Mouse (Mus musculus): Measurements from ENCODE around the gene Srrd.

The Srrd gene

DNA sequence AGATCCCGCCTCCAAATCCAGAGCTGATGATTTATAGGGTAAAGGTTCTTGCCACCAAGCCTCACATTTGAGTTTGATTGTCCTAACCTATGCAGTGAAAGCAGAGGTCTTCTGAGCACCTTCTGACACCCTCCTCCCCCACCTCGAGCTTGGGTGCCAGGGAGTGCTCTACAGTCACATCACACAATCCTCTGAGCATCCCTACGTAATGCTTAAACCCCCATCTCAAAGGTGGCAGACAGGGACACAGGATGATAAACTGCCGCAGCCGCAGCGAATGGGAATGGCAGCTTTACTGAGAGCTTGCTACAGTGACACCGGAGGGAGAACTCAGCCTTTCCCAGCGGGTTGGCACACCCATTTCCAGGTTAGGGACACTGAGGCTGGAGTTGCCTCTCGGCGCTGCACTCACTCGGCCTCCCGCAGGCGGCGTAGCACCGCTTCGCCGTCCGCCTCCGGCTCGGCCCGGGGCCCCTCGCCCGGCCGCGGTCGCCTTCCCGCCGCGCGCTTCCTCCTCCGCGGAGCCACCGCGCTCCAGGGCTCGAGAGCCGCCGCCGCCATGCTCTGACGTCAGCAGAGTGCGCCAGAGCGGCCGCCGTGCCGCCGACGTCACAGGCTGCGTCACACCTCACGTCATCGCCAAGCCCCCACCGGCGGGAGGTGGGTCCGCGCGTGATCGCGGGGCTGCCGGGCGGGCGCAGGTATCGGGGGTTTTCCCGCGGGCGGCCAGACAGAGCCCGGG lies at the start of gene Srrd, which contains the start of gene Hps4:
Gene Srrd (minus strand): TSS at position 578 of the 742 bp plus-strand sequence.
Gene Hps4 (plus strand): TSS at position 621 of the 742 bp plus-strand sequence.
- DNase-seq: peak; percentile 67 to 72

- no peak for DNase-seq
Measured at GRCm38 (mm10) chr5:112391676-112392323, 49.0 kb upstream of the Srrd start.

DNA sequence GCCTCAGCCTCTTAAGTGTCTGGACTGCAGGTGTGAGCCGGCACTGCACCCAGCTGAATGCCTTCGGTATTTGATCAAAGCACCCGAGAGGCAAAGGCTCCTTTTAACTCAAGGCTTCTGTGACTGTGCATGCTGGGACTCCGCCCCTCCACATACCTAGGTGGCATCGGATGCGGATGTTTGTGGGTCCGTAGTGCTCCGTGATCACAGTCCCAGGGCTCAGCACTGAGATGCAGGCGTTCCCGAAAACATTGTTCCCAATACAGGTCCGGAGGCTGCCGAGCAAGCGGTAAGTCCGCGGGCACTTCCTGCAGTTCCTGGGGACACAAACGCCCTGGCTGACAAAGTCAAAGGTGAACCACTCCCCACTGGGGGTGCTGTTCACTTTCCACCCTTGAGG lies 48.2 kb upstream of the Srrd start:
- no peak for DNase-seq

GRCm38 (mm10) chr5:112389352-112389751 lies 46.5 kb upstream of the Srrd start:
- DNase-seq: no peak

DNA sequence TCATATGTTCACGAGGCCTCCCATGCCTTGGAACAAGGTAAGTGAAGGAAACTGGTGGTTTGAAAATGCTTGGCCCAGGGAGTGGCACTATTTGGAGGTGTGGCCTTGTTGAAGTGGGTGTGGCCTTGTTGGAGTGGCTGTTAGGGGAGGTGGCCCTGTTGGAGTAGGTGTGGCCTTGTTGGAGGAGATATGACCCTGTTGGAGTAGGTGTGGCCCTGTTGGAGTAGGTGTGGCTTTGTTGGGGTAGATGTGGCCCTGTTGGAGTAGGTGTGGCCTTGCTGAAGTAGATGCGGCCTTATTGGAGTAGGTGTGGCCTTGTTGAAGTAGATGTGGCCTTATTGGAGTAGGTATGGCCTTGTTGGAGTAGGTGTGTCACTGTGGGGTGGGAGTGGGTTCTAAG lies 43.1 kb upstream of the Srrd start:
- no peak for DNase-seq

GRCm38 (mm10) chr5:112384805-112385472 lies 42.1 kb upstream of the Srrd start:
- no peak for DNase-seq

DNA sequence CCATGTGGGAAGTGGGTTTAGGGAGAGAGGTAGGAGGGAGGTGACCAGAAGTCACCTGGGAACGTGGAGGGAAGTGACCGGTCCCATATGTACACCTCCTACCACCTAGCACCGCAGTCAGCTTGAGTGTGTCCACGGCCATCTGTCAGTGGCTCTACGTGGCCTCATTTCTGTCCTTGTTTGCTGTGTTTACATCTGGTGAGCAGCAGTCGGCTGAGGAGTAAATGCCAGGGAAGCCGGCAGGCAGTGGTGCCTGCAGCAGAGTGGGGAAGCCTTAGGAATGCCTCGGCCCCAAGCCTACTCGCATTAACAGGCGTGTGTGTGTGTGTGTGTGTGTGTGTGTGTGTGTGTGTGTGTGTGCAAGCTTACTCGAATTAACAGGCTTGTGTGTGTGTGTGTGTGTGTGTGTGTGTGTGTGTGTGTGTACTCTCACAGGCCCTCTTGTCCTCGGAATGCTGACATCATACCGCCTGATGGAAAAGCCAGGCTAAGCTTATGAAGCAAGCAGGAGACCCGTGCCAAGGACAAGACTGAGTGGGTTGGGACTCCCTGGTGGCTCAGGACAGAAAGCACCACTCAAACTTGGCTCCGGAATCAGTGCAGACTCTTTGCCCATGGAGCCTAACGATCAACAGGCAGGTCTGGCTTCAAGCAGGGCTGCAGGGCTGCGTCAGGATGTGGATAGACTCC lies 39.9 kb upstream of the Srrd start:
- DNase-seq: no peak

GRCm38 (mm10) chr5:112382042-112382441 lies 39.2 kb upstream of the Srrd start:
- no peak for DNase-seq

- DNase-seq: no peak
Measured at GRCm38 (mm10) chr5:112381154-112381553, 38.3 kb upstream of the Srrd start.

DNA sequence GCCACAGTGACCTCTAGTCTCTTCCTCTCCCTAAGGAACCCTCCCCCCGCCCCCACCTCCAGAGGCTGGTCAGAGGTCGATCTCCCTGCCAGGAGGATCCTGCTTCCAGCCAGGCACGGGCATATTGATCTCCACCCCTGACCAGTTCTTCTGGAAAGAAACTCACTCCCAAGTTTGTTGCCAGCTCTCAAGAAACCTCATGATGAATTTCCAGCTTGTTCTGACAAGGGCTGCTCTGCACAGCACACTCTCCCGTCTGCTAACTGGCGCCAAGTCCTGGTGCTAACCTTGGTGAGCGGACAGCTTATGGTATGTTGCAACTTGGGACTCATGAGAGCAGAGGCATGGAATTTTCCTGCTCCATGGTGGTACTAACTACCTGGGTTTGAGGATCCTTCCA lies 35.9 kb upstream of the Srrd start:
- DNase-seq: no peak

DNA sequence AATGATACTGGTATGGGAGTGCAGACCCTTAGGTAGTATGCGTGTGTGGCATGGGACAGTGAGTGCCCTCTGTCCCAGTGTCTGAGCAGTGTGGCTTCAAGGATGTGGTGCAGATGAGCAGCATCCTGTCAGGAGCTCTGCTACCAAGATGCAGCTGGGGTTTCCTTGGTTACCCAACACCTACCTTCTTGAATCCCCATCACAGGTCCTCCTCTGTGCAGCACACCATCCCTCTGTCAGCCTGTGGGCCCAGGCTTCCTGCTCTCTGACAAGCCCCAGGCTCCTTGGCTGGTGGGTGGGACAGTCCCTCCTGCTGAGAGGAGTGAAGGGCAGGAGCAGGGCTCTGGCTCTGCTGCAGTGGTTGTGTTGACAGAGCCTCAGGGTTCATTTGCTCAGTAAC lies 34.5 kb upstream of the Srrd start:
- DNase-seq: no peak

DNA sequence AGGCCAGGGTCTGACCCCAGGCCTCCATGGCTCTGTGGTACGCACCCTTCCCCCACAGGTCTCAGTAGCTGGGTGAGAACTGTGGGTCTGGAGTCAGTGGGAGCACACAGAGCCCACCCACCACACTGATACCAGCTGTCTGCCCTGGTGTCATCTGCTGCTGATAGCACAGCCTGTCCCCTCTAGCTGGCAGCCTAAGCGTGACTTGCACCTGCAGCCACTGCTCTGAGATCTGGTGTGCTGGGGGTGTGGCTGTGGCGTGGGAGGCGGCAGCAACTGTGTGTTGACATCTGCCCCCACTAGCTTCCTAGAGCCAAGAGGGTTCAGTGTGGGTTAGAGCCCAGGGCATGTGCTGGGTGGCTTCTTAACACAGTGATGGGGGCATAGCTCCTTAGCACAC lies 33.3 kb upstream of the Srrd start:
- no peak for DNase-seq

- no peak for DNase-seq
Measured at GRCm38 (mm10) chr5:112371933-112372332, 29.1 kb upstream of the Srrd start.

- DNase-seq: no peak
Measured at GRCm38 (mm10) chr5:112370236-112370813, 27.5 kb upstream of the Srrd start.

DNA sequence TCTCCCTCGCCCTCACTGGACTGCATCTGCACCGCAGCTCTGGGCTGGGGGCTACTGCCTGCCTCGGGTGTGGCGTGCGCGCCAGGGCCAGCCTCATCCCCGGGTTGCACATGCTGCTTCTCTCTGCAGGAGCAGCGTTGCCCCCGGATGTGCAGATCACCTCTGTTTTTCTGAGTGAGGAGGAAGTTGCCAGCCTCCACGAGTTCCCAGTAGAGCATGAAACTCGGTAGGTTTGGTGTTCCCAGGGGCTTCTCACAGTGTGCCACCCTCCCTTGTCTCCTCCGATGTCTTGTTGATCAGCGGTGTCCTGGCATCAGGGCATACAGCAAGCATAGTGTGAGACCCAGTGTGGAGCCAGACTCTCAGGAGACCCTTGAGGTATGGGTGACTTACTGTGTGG lies 26.5 kb upstream of the Srrd start:
- no peak for DNase-seq

DNA sequence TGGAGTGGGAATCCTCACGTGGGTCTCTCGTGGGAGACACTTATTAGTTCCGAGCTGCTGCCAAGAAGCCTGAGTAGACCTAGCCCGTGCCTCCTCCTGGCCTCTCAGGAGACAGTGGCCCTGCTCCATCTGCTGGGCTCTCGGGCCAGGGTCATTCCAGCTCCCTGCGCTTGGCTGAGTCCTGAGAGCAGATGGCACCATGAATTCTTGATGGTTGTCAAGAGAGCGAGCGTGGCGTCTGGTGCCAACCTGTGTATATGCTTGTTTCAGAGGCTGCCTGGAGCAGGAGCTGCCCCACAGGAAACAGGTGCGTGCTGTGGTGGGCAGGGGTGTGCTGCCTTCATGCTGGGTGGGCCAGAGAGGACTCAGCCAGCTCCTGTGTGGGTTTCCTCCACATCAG lies 25.8 kb upstream of the Srrd start:
- peak in 1 of 2 experiments; percentile 14 for DNase-seq

GRCm38 (mm10) chr5:112367929-112368328 lies 25.1 kb upstream of the Srrd start:
- DNase-seq: no peak

- DNase-seq: no peak
Measured at GRCm38 (mm10) chr5:112367338-112367737, 24.5 kb upstream of the Srrd start.

- no peak for DNase-seq
Measured at GRCm38 (mm10) chr5:112366879-112367278, 24.0 kb upstream of the Srrd start.

GRCm38 (mm10) chr5:112364184-112364797 lies 21.5 kb upstream of the Srrd start:
- no peak for DNase-seq

- no peak for DNase-seq
Measured at GRCm38 (mm10) chr5:112360077-112360476, 17.2 kb upstream of the Srrd start.

GRCm38 (mm10) chr5:112359520-112359919 lies 16.7 kb upstream of the Srrd start:
- no peak for DNase-seq
